Mouse (Mus musculus): Measurements from ENCODE around the gene Derl3. TPM values are rescaled to one million over a fixed set of nuclear protein-coding genes. Genes with fewer than 3 reads are reported as not detected.
"Not testable (repeated sequence)": the region's sequence is repeated elsewhere in the genome, so short reads cannot be mapped to it uniquely, and the experiment has no call there.

Gene Derl3
- 2.1 and 2.8 TPM in 2 replicates for polyA plus RNA-seq (2015; fragmentation: Nextera tagmentation; extraction: Ambion mirVana)

GRCm38 (mm10) chr10:75893089-75893750 is at the start of gene Derl3:
Derl3 (plus strand) TSS chr10:75893413.
- Histone ChIP-seq H3K4me2 (peak within 1 kb of the TSS; percentile 94), H3K4me1 (peaks cover 7% of the 10 kb centered on the region), H3K36me3 (replicated peaks) (peaks cover 24% of the 10 kb centered on the region), H3K9me3 (no peaks in the 10 kb centered on the region), H3K27me3 (replicated peaks) (no peaks in the 10 kb centered on the region), H3K4me3 (peak within 1 kb of the TSS; percentile 42), H3K9ac (peak within 1 kb of the TSS; percentile 40), H3K27ac (peak within 1 kb of the TSS; percentile 55)
- peak; percentile 100 for ATAC-seq (replicated peaks)
- 1% methylated on average over 50 of the region's 51 CpGs for WGBS

GRCm38 (mm10) chr10:75843898-75844297 is 49.3 kb upstream of the Derl3 start:
- H3K9ac ChIP-seq; H3K27me3 ChIP-seq (replicated peaks); H3K27ac ChIP-seq; H3K4me3 ChIP-seq; H3K4me1 ChIP-seq; H3K4me2 ChIP-seq; ATAC-seq (replicated peaks); H3K9me3 ChIP-seq; H3K36me3 ChIP-seq (replicated peaks): not testable (repeated sequence)
- WGBS = 82% methylated on average over 6 of the region's 6 CpGs

GRCm38 (mm10) chr10:75844800-75845199 is 48.4 kb upstream of the Derl3 start:
- Histone ChIP-seq H3K4me2 (no peak overlapping the region), H3K4me1 (0 out of 2 replicates have a peak, but pooled peaks cover 9% of the 10 kb centered on the region), H3K4me3 (no peak overlapping the region), H3K27me3 (replicated peaks) (no peaks in the 10 kb centered on the region), H3K27ac (0 out of 2 replicates have a peak overlapping the region, but pooled peaks have one; percentile 8), H3K36me3 (replicated peaks) (no peaks in the 10 kb centered on the region), H3K9ac (no peak overlapping the region), H3K9me3 (no peaks in the 10 kb centered on the region)
- WGBS = 42% methylated on average over 1 of the region's 1 CpGs
- ATAC-seq (replicated peaks) = no peak

DNA sequence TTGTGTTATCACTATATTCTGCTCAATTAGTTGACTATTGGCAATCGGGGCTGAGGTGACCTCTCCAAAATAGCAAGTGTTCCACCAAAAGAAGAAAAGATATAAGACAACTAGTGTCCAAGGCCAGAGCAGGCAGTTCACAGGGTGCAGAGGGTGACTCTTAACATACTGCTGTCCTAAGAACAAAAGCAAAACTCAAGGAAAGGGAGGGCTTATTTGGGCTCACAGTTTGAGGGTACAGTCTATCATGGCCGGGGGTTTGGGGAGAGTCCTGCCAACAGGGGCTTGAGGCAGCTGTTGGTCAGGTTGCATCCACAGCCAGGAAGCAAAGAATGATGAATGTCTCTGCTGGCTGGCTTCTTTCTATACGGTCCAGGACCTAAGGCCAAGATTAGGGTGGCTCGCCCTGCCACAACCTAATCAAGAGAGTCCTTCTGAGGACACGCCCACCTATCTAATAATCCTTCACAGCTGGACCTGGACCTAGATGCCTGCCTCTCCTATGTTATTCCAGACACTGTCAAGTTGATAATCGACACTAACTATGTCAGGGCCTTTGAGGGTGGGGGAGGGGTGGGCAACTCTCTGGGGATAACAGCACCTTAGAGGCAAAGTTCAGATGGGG is 47.8 kb upstream of the Derl3 start:
- H3K4me2 ChIP-seq = no peak overlapping the region
- no peak overlapping the region for H3K9ac ChIP-seq
- no peak overlapping the region for H3K27ac ChIP-seq
- H3K36me3 ChIP-seq (replicated peaks) = no peaks in the 10 kb centered on the region
- H3K27me3 ChIP-seq (replicated peaks) = no peaks in the 10 kb centered on the region
- H3K9me3 ChIP-seq = no peaks in the 10 kb centered on the region
- no peak for ATAC-seq (replicated peaks)
- WGBS = 77% methylated on average over 6 of the region's 6 CpGs
- H3K4me1 ChIP-seq = 0 out of 2 replicates have a peak, but pooled peaks cover 9% of the 10 kb centered on the region
- H3K4me3 ChIP-seq = no peak overlapping the region

DNA sequence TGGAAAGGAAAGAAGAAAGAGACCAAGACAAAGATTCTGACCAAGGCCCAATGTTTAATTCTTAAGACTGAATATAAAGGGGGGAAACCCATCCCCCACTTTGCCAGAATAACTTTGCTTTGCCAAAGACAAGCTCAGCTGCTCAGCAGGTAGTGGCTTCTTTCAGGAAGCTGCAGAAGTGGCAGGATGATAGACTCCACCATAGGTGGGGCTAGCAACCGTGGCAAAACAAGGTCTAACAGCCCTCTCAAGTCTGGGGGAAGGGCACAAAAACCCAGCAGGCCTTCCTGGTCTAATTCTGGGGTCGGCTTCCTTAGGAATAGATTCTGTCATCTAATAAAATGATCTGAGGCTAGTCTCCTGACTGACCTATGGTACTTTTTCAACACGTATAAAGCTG is 44.8 kb upstream of the Derl3 start:
- H3K36me3 ChIP-seq (replicated peaks) = no peaks in the 10 kb centered on the region
- no peak overlapping the region for H3K9ac ChIP-seq
- H3K4me2 ChIP-seq = no peak overlapping the region
- ATAC-seq (replicated peaks) = no peak
- H3K27ac ChIP-seq = no peak overlapping the region
- peaks cover 20% of the 10 kb centered on the region for H3K4me1 ChIP-seq
- H3K27me3 ChIP-seq (replicated peaks) = no peaks in the 10 kb centered on the region
- no peaks in the 10 kb centered on the region for H3K9me3 ChIP-seq
- WGBS = 38% methylated on average over 3 of the region's 3 CpGs
- no peak overlapping the region for H3K4me3 ChIP-seq

DNA sequence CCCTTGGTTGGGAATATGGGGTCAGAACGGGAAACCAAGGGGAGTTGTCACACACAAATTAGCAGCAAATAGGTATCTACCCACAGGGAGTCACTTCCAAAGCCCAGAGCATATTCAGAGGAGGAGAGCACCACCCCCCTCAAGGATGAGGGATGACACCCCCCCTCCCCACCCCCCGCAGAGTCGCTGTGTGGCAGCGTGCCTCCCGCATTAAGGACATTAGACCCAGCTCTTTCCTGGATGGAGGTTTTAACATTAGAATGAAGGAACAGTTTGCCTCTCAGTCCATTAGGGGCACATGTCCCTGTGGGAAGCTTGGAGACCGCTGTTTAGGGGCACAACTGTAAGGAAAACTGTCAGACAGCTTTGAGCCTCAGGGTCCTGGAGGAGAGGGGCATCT is 42.1 kb upstream of the Derl3 start:
- no peak overlapping the region for H3K27ac ChIP-seq
- no peak overlapping the region for H3K4me2 ChIP-seq
- ATAC-seq (replicated peaks) = no peak
- WGBS = 2% methylated on average over 6 of the region's 6 CpGs
- no peak overlapping the region for H3K4me3 ChIP-seq
- H3K27me3 ChIP-seq (replicated peaks) = no peaks in the 10 kb centered on the region
- H3K9ac ChIP-seq = no peak overlapping the region
- H3K4me1 ChIP-seq = peaks cover 11% of the 10 kb centered on the region
- no peaks in the 10 kb centered on the region for H3K36me3 ChIP-seq (replicated peaks)
- H3K9me3 ChIP-seq = no peaks in the 10 kb centered on the region

DNA sequence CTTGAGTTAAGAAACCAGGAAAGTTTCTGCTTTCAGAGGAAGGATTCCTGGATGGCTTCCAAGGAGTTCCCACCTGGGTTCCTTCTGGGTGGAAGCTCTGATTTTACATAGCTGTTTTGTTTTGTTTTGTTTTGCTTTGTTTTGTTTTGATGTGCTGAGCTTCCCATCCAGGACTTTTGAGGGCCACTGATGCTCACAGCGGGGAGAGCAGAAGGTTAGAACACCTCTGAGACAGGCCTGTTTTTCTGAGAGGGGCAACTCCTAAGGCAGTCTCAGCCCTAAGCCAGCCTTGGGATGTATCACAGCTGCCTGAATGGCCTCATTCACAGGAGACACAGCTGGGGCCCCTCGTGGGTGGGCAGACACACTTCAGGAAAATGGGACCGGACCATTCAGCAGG is 41.5 kb upstream of the Derl3 start:
- Histone ChIP-seq H3K9me3 (no peaks in the 10 kb centered on the region), H3K9ac (no peak overlapping the region), H3K27me3 (replicated peaks) (no peaks in the 10 kb centered on the region), H3K27ac (no peak overlapping the region), H3K4me2 (no peak overlapping the region), H3K4me1 (peaks cover 11% of the 10 kb centered on the region), H3K36me3 (replicated peaks) (no peaks in the 10 kb centered on the region), H3K4me3 (no peak overlapping the region)
- ATAC-seq (replicated peaks) = no peak
- WGBS = 44% methylated on average over 3 of the region's 3 CpGs

DNA sequence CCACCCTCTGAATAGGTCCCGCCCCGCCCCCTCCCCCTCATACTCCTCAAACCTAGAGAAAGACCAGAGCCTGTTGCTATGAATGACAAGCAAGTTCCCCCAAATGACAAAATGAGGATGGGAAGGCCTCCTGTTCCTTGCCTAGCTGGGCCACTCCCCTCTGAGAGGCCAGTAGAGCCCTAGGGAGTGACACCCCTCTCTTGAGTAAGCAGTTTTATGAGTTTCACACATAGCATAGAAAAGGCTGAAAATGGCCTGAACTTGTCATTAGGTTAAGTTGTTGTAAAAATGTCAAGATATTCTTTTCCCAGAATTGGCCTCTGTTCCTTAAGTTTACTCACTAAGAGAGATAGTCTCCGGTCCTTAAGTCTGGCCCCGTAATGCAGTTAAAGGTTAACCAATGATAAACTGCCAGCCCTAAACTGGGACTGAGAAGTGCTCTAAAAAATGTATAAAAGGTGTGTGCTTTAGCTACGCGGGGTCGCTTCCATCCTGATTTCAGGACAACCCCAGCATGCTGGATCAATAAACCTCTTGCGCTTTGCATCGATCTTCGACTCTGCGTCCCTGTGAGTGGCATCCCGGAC is 40.6 kb upstream of the Derl3 start:
- WGBS = 93% methylated on average over 12 of the region's 12 CpGs
- no peak overlapping the region for H3K4me2 ChIP-seq
- no peak for ATAC-seq (replicated peaks)
- H3K4me3 ChIP-seq = no peak overlapping the region
- H3K36me3 ChIP-seq (replicated peaks) = no peaks in the 10 kb centered on the region
- H3K27ac ChIP-seq = no peak overlapping the region
- H3K4me1 ChIP-seq = peaks cover 12% of the 10 kb centered on the region
- no peak overlapping the region for H3K9ac ChIP-seq
- H3K9me3 ChIP-seq = no peaks in the 10 kb centered on the region
- no peaks in the 10 kb centered on the region for H3K27me3 ChIP-seq (replicated peaks)

- no peak overlapping the region for H3K27ac ChIP-seq
- H3K27me3 ChIP-seq (replicated peaks) = no peaks in the 10 kb centered on the region
- no peaks in the 10 kb centered on the region for H3K9me3 ChIP-seq
- no peak overlapping the region for H3K4me2 ChIP-seq
- peaks cover 20% of the 10 kb centered on the region for H3K4me1 ChIP-seq
- H3K4me3 ChIP-seq = no peak overlapping the region
- H3K9ac ChIP-seq = no peak overlapping the region
- 21% methylated on average over 10 of the region's 10 CpGs for WGBS
- ATAC-seq (replicated peaks) = peak; percentile 57
- H3K36me3 ChIP-seq (replicated peaks) = no peaks in the 10 kb centered on the region
Measured at GRCm38 (mm10) chr10:75853452-75853851, 39.8 kb upstream of the Derl3 start.

- no peaks in the 10 kb centered on the region for H3K27me3 ChIP-seq (replicated peaks)
- H3K27ac ChIP-seq = no peak overlapping the region
- no peak overlapping the region for H3K4me2 ChIP-seq
- H3K4me3 ChIP-seq = no peak overlapping the region
- H3K9ac ChIP-seq = no peak overlapping the region
- no peaks in the 10 kb centered on the region for H3K9me3 ChIP-seq
- 55% methylated on average over 5 of the region's 5 CpGs for WGBS
- ATAC-seq (replicated peaks) = 0 out of 2 replicates have a peak, but pooled peaks have one; percentile 3
- H3K4me1 ChIP-seq = peaks cover 26% of the 10 kb centered on the region
- H3K36me3 ChIP-seq (replicated peaks) = no peaks in the 10 kb centered on the region
Measured at GRCm38 (mm10) chr10:75854096-75854495, 39.1 kb upstream of the Derl3 start.

DNA sequence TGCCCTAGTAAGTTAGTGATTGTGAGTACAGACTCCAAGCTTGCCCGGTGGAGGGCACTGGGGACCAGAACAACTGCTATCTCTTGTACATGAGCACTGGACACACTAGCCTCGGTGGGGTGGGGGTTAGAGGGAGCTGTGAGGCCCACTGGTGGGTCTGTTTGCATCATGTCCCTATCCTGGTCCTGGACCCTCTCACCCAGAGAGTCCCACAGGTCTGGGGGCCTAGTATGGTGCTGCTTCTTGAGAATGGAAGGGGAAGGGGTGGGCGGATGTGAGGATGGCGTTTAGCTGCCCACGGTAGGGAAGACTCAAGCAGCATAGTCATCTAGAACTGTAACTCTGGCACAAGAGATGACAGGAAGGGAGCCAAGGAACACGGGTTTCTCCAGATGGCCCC is 38.4 kb upstream of the Derl3 start:
- 86% methylated on average over 6 of the region's 6 CpGs for WGBS
- H3K9ac ChIP-seq = no peak overlapping the region
- H3K36me3 ChIP-seq (replicated peaks) = no peaks in the 10 kb centered on the region
- no peak for ATAC-seq (replicated peaks)
- H3K4me3 ChIP-seq = no peak overlapping the region
- H3K27ac ChIP-seq = no peak overlapping the region
- H3K9me3 ChIP-seq = no peaks in the 10 kb centered on the region
- H3K4me2 ChIP-seq = no peak overlapping the region
- H3K27me3 ChIP-seq (replicated peaks) = no peaks in the 10 kb centered on the region
- H3K4me1 ChIP-seq = peaks cover 26% of the 10 kb centered on the region

DNA sequence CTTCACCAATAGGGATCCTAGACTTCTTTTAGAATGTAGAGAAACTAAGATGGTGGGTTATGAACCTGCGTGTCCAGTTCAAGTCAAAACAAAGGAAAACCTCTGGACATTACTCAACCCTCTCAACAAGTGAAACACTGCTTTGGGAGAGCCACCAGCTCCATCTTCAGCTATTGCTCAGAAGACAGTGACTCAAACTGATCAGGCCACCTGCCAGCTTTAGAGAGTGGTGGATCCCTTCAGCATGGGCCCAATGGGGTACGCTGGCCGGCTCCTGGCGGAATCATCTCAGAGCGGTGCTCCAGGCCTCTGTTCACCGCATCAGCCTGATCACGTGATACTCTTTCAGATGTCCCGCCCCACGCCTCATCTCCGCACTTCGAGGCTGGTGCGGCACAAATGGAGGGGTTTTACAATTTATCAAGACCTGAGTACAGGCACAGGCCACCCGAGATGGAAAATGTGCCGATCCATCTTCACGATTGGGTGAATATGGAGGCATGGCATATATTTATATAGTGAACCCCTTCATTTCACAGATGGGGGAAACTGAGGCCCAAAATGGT is 37.7 kb upstream of the Derl3 start:
- 93% methylated on average over 15 of the region's 15 CpGs for WGBS
- Histone ChIP-seq H3K36me3 (replicated peaks) (no peaks in the 10 kb centered on the region), H3K4me1 (peaks cover 29% of the 10 kb centered on the region), H3K4me2 (no peak overlapping the region), H3K27me3 (replicated peaks) (no peaks in the 10 kb centered on the region), H3K9me3 (no peaks in the 10 kb centered on the region), H3K27ac (no peak overlapping the region), H3K4me3 (no peak overlapping the region), H3K9ac (no peak overlapping the region)
- no peak for ATAC-seq (replicated peaks)

Measured in midbrain, embryonic 15.5 days (tissue).